Mouse (Mus musculus) kidney, postnatal 0 days (tissue): ENCODE data around the gene Svep1. TPM values are rescaled to one million over a fixed set of nuclear protein-coding genes. Genes with fewer than 3 reads are reported as not detected.
A peak's percentile ranks its signal among the peaks of the same experiment; 100 is the strongest.

Source experiments
- ATAC-seq: fragments of 200-750 bp; cut with Nextera tagmentation; replicated peaks from 2 replicates; pipeline ENCODE4 v1.8.0; 2017; ENCODE audit warnings: low read depth, moderate number of reproducible peaks, moderate TSS enrichment, moderate library complexity; ENCODE audit not compliant: low FRiP score
- DNase-seq: peaks from one replicate; pipeline ENCODE4 v3.0.0-alpha.2; 2016; ENCODE audit warnings: low spot score
- H3K27ac ChIP-seq: fragments of 300-500 bp; sonication (generic); 2 replicates; pipeline ENCODE4 v1.5.1; 2014; ENCODE audit warnings: mild to moderate bottlenecking
- H3K27me3 ChIP-seq: fragments of 300-500 bp; sonication (generic); 2 replicates; pipeline ENCODE4 v1.6.1; 2014; ENCODE audit warnings: low read length, mixed read lengths; ENCODE audit not compliant: insufficient read depth
- H3K36me3 ChIP-seq: fragments of 300-500 bp; sonication (generic); 2 replicates; pipeline ENCODE4 v1.6.1; 2014; ENCODE audit warnings: low read length, mixed read lengths; ENCODE audit not compliant: insufficient read depth
- H3K4me1 ChIP-seq: fragments of 300-500 bp; sonication (generic); replicated peaks from 2 replicates; pipeline ENCODE4 v1.6.1; 2014; ENCODE audit warnings: antibody characterized with exemption, low read length, mixed read lengths; ENCODE audit not compliant: insufficient read depth
- H3K4me2 ChIP-seq: fragments of 300-500 bp; sonication (generic); 2 replicates; pipeline ENCODE4 v1.6.1; 2014; ENCODE audit warnings: mild to moderate bottlenecking, low read length, moderate library complexity, mixed read lengths
- H3K4me3 ChIP-seq: fragments of 300-500 bp; sonication (generic); replicated peaks from 2 replicates; pipeline ENCODE4 v1.5.1; 2014; ENCODE audit warnings: low read depth, low read length
- H3K9ac ChIP-seq: fragments of 300-500 bp; sonication (generic); 2 replicates; pipeline ENCODE4 v1.6.1; 2014; ENCODE audit warnings: low read depth, low read length
- H3K9me3 ChIP-seq: fragments of 300-500 bp; sonication (generic); replicated peaks from 2 replicates; pipeline ENCODE4 v1.6.1; 2016; ENCODE audit warnings: low read length, inconsistent platforms, mixed read lengths
- CTCF ChIP-seq: IDR thresholded peaks from 2 replicates; pipeline ENCODE4 v1.5.1; 2016; ENCODE audit warnings: antibody characterized with exemption, low read depth, mild to moderate bottlenecking, moderate library complexity
- WGBS: fragments of 180-500 bp; shearing (Covaris S2); extraction: QIAGEN DNeasy Blood & Tissue Kit; methylation state at CpG from one replicate; pipeline ENCODE4 v1.1.7; 2014; 5-methylcytosine and 5-hydroxymethylcytosine counted together
- polyA plus RNA-seq: library from polyadenylated mRNA; unstranded; fragments of >200 nt; fragmentation: Nextera tagmentation; extraction: Ambion mirVana; gene quantifications from 2 replicates; pipeline ENCODE4 v1.2.1, GENCODE M21; 2015

Svep1 gene
- polyA plus RNA-seq, 1 experiment from 2014 or later: 2.5 TPM

GRCm38 (mm10) chr4:58165711-58166110 lies 40.9 kb downstream of the Svep1 start:
- H3K27me3 ChIP-seq: no peaks in the 10 kb centered on the region
- ATAC-seq (no peak), DNase-seq (no peak)
- no peaks in the 10 kb centered on the region for H3K36me3 ChIP-seq
- H3K9me3 ChIP-seq: no peaks in the 10 kb centered on the region
- WGBS: 80% methylated on average over 7 of the region's 7 CpGs
- no peak overlapping the region for H3K9ac ChIP-seq
- no peak overlapping the region for H3K4me2 ChIP-seq
- H3K4me3 ChIP-seq: no peak overlapping the region
- no peaks in the 10 kb centered on the region for H3K4me1 ChIP-seq
- TF ChIP-seq CTCF: no peak
- H3K27ac ChIP-seq: no peak overlapping the region

- H3K4me3 ChIP-seq: no peak overlapping the region
- H3K9me3 ChIP-seq: no peaks in the 10 kb centered on the region
- no peaks in the 10 kb centered on the region for H3K27me3 ChIP-seq
- no peak for TF ChIP-seq CTCF
- H3K9ac ChIP-seq: no peak overlapping the region
- no peak overlapping the region for H3K4me2 ChIP-seq
- no peaks in the 10 kb centered on the region for H3K4me1 ChIP-seq
- no peaks in the 10 kb centered on the region for H3K36me3 ChIP-seq
- H3K27ac ChIP-seq: no peak overlapping the region
- no peak for DNase-seq
- ATAC-seq: no peak
- 72% methylated on average over 2 of the region's 2 CpGs for WGBS
Observed at GRCm38 (mm10) chr4:58161901-58162300, 44.8 kb downstream of the Svep1 start.

- 48% methylated on average over 1 of the region's 1 CpGs for whole genome bisulfite sequencing
- DNase-seq: no peak
Observed at GRCm38 (mm10) chr4:58159564-58159963, 47.1 kb downstream of the Svep1 start.

GRCm38 (mm10) chr4:58150301-58150700 lies 56.4 kb downstream of the Svep1 start:
- no peak overlapping the region for H3K27ac ChIP-seq
- TF ChIP-seq CTCF: no peak
- no peak for DNase-seq
- H3K4me2 ChIP-seq: no peak overlapping the region
- H3K9ac ChIP-seq: no peak overlapping the region
- H3K9me3 ChIP-seq: no peaks in the 10 kb centered on the region
- WGBS: 68% methylated on average over 3 of the region's 3 CpGs
- no peaks in the 10 kb centered on the region for H3K27me3 ChIP-seq
- no peaks in the 10 kb centered on the region for H3K36me3 ChIP-seq
- no peaks in the 10 kb centered on the region for H3K4me1 ChIP-seq
- ATAC-seq: no peak
- H3K4me3 ChIP-seq: no peak overlapping the region

More at GRCm38 (mm10) chr4:58159564-58159963, 47.1 kb downstream of the Svep1 start:
- TF ChIP-seq CTCF: no peak
- H3K9me3 ChIP-seq: no peaks in the 10 kb centered on the region
- no peak overlapping the region for H3K27ac ChIP-seq
- no peaks in the 10 kb centered on the region for H3K27me3 ChIP-seq
- no peak overlapping the region for H3K4me3 ChIP-seq
- ATAC-seq: no peak
- no peak overlapping the region for H3K4me2 ChIP-seq
- no peaks in the 10 kb centered on the region for H3K36me3 ChIP-seq
- no peaks in the 10 kb centered on the region for H3K4me1 ChIP-seq
- H3K9ac ChIP-seq: no peak overlapping the region

- H3K4me1 ChIP-seq: no peaks in the 10 kb centered on the region
- no peak overlapping the region for H3K27ac ChIP-seq
- no peak overlapping the region for H3K9ac ChIP-seq
- H3K9me3 ChIP-seq: no peaks in the 10 kb centered on the region
- no peak for DNase-seq
- H3K4me3 ChIP-seq: no peak overlapping the region
- WGBS: 51% methylated on average over 1 of the region's 1 CpGs
- no peaks in the 10 kb centered on the region for H3K36me3 ChIP-seq
- TF ChIP-seq CTCF: no peak
- ATAC-seq: no peak
- no peaks in the 10 kb centered on the region for H3K27me3 ChIP-seq
- H3K4me2 ChIP-seq: no peak overlapping the region
Observed at GRCm38 (mm10) chr4:58149186-58149585, 57.5 kb downstream of the Svep1 start.

- H3K4me2 ChIP-seq: no peak overlapping the region
- TF ChIP-seq CTCF: no peak
- no peak overlapping the region for H3K4me3 ChIP-seq
- ATAC-seq (no peak), DNase-seq (no peak)
- H3K36me3 ChIP-seq: no peaks in the 10 kb centered on the region
- no peak overlapping the region for H3K9ac ChIP-seq
- H3K4me1 ChIP-seq: no peaks in the 10 kb centered on the region
- H3K9me3 ChIP-seq: no peaks in the 10 kb centered on the region
- no peaks in the 10 kb centered on the region for H3K27me3 ChIP-seq
- no peak overlapping the region for H3K27ac ChIP-seq
Observed at GRCm38 (mm10) chr4:58148547-58148946, 58.1 kb downstream of the Svep1 start.

GRCm38 (mm10) chr4:58146676-58147075 lies 60.0 kb downstream of the Svep1 start:
- H3K4me2 ChIP-seq: no peak overlapping the region
- peak; percentile 14; the same call in 1 of the 2 replicates for TF ChIP-seq CTCF
- no peaks in the 10 kb centered on the region for H3K27me3 ChIP-seq
- DNase-seq (no peak), ATAC-seq (no peak)
- H3K4me1 ChIP-seq: no peaks in the 10 kb centered on the region
- no peaks in the 10 kb centered on the region for H3K9me3 ChIP-seq
- H3K9ac ChIP-seq: no peak overlapping the region
- WGBS: 100% methylated on average over 2 of the region's 2 CpGs
- no peak overlapping the region for H3K27ac ChIP-seq
- H3K4me3 ChIP-seq: no peak overlapping the region
- no peaks in the 10 kb centered on the region for H3K36me3 ChIP-seq
